Mouse (Mus musculus) monocyte, adult 2 months (primary cell): ENCODE data around the gene Scrt2.
A peak's percentile ranks its signal among the peaks of the same experiment; 100 is the strongest.
"Not testable (repeated sequence)": the region's sequence is repeated elsewhere in the genome, so short reads cannot be mapped to it uniquely, and the experiment has no call there.

Experiments
- DNase-seq, 2 experiments: peaks; one replicate each; pipeline ENCODE4 v3.0.0; 2022; ENCODE audit warnings: low spot score in 2 of 2, low read depth in 1 of 2

Gene Scrt2

DNA sequence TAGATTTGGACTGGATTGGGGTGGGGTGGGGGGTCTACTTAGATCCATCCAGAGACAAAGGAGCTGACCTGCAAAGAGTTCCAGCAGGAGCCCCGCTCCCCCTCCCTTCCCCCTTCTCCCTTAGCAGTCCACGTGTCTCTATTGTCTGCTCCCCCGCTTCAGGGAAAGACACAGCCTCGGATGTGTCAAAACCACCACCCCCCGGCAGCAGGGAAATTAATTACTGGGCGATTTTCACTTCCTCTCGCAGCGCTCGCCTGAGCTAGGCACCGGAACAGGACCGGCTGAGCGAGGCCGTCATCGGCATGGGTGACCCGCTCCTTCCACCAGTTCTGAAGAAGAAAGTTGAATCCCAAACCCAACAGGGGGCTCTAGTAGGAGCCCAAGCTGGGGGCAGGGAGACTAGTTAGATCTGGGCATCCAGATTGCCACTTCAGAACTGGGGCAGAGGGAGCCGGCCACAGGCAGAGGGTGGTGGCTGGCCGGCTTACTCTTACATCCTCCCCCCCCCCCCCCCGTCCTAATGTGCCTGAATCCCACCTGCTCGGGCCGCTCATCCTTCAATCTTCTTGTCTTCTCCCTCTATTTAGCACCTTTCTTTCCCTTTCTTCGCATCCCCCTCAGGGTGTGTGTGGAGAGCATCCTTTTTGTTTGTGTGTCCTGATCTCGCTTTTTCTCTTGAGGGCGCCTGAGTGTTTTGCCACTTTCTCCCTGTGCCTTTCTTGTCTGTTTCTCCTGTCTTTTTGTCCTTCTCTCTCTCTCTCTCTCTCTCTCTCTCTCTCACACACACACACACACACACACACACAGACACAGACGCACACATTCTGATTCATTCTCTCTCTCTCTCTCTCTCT, at the start of gene Scrt2:
Gene Scrt2, plus strand, starts transcription at position 845 of the 857 bp plus-strand sequence.
- DNase-seq: peak in 1 of 2 experiments; percentile 37

DNA sequence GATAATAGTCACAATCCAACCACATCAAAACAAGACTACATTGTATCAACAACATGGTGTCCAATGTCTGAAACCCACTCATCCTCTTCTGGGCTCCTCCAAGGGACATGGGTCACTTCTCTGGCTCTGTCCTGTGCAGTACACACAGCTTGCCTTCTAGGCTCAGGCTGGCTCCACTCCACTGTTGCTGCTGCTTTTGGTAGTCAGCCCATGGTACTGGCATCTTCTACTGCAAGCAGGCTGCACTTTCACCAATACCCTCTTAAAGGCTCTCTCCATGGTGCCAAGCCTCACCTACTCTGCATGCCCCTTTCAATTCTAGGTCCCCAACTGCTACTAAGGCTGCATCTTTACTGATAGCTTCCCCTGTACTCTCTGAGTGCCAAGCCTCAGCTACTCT, 41.2 kb upstream of the Scrt2 start:
- no peak for DNase-seq

DNA sequence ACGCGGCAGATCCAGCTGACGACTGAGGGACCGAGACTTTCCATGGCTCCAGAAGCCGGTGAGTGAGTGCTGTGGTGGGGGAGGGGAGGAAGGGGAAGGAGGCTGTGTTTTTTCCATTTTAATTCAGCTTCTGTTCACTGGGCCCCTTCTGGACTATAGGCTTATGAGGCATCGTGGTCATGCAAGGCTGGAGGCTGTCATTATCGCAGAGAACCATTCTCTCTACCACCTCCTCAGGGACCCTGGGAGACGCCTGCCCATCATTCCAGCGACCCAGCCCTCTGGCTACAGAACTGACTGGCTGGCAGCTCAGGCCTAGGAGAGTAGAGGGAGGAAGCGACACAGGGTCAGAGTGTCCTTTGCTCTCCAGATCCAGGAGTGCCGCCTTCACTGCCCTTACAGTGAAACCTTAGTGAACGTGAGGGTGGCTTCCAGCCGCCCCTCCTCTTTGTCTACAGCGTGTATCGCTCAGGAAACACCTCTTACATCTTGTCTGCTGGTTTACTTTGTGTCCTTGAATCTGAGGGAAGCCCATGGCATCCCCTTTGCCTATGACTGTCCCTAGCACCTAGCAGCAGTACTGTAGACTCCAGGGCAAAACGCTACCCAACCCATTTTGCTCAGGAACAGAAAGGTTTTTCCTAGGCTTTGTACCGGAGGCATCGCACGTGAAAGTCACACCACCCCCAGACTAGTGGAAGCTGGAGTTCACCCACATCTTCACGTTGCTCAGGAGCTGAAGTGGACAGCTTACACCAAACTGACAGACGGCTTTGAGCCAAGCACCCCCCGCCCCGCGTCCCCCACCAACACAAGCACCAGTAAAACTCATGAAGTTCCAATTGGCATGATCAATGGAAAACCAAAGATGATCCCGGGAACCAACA, 34.0 kb upstream of the Scrt2 start:
- DNase-seq: no peak

DNA sequence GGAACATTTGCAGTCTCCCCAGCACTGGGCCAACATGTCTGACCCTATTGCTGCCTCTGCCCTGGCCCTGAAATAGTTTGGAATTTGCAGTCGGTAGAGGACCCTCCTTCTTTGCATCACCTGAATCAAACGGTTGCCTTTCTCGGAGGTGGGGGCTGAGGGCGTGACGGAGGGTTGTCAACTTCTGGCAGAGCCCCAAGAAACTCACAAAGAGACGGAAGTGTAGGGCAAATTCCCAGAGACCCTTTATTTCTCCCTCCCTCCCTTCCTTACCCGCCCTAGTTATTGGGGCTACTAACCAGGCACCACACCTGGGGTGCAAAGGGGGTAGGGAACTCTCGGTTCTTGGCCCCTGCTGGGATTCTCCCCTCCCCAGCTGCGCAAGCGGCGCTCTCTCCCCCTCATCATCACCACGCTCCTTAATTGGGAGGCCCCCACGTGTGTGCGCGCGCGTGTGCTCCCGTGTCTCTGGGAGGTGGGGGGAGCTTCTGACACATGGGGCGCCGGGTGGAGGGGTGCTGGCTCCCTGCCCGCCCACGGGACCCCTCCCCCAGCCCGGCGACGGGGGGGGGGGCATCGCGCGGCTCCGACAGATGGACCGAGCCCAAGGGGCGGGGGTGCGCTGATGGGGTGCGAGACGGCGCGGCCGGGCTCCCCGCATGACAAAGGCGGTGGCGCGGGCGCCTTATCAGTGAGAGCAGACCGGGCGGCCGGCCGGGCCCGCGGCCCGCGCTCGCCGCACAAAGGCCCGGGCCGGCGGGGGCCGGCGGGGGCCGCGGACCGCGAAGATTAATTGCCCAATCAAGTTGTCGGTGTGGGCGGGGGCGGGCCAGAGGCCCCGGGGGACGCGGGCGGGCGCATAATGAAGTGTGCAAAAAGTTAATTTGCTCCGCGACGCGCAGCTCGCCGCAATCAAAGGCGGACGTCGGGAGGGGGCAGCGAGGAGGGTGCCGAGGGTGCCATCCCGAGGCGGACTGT, 33.0 kb upstream of the Scrt2 start:
- no peak for DNase-seq

DNA sequence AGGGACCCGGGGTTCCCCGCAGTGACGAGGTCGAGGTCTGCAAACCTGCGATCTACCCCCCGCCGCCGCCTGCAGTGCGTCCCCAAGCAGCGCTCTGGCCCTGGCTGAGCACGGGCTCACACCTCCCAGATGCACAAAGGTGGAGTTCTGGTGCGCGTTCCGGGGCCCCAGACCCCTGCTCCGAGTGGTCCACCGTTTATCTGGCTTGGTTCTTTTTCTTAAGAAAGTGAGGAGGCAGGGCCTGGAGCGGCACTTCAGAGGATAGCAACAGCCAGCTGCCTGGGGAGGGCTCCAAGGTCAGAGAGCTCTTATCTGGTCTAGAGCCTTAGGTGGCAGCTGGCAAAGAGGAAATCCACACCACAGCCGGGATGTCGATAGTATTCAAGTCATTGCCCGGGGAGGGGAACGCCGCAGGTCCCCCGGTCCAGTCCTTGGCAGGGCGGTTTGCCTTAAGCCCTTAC, 32.3 kb upstream of the Scrt2 start:
- no peak for DNase-seq

DNA sequence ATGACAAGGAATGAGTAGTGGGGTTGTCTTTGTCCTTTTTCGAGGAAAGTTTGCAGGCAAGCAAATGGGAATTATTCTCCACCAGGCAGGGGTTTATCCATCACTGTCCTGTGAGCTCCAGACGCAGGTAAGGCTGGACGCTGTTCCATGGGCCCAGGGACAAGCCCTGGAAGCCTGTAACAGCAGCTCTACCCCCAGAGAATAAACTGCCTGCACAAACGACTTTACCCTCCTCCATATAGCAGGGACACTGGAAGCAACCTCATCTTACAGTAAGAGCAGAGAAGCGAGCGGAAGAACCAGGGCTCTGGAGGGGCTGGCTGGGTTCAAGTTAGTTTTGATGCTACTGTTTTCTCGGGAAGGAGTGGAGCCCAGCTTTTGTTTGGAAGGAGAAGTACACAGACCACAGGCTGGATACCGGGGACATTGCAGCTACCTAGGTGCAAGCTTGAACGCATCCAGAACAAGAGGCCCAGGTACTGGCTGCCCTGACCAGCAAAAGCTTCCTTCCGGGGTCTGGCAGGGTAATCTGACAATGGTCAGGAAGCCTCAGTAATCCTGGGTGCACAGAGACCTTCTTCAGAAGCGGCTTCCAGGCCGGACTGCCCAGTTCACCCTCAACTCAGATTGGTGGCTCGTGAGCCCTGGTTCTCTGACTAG, 31.6 kb upstream of the Scrt2 start:
- no peak for DNase-seq

DNA sequence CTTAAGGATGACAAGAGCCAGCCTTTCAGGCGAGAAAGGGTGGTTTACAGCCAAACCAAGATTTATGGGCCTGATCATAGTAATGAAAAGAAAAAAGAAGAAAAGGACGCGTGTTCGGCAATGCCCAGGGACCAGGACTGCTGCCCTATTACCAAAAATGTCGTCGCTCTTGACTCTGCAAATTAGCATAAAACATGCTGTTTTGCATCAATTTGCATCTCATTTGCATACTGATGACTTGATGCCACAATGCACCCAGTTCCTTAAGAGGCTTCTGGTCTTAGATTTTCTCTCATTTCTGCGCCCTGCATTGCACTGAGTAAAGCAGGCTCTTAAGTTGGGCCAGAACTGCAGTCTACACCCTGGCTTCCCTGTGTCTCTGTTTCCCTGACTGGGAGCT, 31.0 kb upstream of the Scrt2 start:
- DNase-seq: no peak

DNA sequence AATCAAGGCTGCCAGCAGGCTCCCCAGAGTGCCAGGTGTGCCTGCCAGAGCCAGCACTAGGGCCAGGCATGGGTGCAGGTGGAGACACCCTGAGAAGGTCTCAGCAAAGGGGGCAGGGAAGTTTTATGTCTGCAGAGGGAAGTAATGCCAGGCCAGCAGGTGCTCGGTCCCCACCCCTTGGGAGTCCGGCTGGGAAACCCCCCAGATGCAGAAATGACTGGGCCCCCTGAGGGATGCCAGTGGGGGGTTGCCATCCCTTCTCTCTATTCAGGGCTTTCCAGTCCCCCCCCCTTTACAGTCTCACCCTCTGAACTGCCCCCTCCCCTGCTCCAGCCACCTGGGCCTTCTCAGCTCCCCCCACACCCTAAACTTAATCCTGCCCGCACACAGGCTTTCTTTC, 29.3 kb upstream of the Scrt2 start:
- no peak for DNase-seq

DNA sequence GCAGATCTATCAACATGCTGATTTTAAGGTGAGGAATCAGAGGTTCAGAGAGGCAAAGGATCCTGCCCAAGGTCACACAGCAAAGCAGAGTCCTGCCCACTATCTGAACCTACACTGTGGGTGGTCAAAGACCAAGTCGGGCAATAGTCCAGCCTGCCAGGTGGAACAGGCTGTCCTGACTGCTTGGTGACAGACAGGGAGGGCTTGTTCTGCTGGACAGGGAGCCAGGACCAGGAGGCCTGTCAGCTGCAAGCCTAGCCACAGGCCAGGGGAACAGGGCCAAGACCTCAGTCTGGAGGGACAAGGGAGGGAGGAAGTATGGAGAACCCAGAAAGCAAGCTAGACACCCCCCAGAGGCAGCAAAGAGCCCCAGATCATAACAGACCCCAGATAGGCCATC, 25.9 kb upstream of the Scrt2 start:
- no peak for DNase-seq

DNA sequence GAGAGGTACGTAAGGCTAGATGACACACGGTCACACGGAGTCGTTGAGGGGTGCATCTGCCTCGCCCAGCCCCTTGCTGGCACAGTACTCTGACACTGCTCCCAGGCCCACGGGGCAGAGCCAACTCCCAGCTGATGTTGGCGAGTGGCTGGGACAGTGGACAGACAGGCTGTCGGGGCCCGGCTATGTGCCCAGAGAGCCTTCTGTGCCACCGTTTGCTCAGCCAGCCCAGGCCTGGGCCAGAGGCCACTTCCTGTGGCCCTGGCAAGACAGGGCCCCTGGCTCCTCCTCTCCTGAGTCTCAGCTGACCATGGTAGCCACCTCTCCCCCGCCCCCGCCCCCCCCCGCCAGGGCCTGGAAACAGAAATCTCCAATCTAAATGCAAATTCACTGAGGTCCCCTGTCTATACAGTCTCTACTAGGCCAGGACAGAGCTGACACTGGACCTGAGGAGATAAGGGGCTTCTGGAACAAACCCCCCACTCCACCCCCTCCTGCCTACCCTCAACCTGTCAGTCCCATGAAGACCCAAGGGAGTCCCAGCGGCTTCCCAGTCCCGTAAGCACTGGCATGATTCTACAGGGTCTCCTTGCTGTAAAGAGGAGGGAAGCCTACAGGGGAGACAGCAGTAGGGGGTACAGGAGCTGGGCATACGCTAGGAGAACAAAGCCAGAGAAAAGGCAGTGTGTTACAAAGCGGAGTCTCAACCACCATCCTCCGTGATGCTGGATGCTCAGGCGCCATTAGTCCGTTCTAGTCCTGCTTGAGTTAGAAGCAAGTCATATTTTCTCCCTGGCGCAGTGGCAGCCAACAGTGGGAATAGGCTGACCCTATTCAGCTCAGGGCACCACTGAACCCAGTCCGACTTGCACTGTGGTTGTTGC, 24.7 kb upstream of the Scrt2 start:
- no peak for DNase-seq

DNA sequence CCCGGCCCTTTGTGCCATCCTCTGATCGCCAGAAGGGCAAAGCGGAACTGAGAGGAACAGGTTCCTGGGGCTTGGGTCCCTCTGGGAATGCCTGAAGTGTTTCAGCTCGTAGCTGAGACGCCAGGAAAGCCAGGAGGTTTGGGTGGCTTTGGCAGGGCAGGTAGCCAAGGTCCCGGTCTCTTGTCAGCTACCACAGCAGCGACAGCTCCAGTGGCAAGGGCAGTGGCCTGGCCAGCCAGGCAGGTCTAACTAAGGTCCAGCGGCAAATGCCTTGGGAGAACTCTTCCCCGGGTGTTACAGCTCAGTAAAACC, 24.1 kb upstream of the Scrt2 start:
- no peak for DNase-seq

DNA sequence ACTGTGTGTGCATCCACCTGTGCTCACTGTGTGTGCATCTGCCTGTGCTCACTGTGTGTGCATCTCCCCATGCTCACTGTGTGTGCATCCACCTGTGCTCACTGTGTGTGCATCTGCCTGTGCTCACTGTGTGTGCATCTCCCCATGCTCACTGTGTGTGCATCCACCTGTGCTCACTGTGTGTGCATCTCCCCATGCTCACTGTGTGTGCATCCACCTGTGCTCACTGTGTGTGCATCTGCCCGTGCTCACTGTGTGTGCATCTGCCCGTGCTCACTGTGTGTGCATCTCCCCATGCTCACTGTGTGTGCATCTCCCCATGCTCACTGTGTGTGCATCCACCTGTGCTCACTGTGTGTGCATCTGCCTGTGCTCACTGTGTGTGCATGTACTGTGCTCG, 18.5 kb upstream of the Scrt2 start:
- not testable (repeated sequence) for DNase-seq

DNA sequence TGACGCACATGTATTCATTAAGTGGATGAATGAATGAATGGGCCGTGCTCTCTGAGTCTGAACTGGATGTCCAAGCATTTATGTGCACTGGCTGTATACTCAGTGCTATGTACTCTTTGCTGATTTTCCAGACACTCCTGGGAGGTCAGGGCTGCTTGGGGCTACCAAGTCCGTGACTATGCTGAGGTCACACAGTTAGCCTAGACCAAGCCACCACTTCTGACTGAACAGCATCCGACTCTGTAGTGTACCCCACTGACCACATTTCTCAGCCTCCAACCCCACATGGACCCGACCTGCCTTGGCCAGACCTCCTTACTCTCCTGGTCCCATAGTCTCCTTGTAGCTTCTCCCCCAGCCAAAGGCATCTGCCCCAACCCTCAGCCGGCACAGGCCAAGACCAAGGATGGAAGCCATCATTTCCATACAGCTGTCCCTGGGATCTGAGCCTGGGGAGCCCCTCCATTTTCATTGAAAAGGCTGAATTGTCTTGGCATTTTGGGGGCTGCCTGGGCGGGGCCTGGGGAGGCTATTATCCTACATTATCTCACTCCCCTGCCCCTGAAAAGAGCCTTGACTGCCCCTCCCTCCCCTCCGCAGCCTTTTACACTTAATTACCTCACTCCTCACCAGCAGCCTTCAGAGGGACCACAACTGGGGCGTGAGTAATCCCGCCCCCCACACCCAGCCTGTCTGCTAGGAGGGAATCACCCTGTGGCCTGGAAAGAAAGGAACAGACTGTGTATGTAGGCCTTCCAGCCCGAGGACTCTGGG, 12.5 kb upstream of the Scrt2 start:
- DNase-seq: no peak

DNA sequence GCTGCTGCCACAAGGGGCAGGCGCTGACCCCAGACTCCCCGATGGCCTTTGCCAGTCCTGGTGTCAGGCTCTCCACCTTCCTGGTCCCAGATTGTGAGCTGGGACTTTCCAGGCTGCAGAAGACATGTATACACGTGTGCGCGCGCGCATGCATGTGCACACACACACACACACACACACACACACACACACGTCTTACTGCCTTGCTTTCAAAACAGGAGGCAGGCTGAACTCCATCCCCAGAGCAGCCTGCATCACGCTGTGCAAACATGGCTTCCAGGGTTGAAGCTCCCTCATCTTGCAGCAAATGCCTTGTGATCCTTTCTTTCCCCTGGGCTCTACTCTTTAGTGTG, 11.9 kb upstream of the Scrt2 start:
- no peak for DNase-seq

DNA sequence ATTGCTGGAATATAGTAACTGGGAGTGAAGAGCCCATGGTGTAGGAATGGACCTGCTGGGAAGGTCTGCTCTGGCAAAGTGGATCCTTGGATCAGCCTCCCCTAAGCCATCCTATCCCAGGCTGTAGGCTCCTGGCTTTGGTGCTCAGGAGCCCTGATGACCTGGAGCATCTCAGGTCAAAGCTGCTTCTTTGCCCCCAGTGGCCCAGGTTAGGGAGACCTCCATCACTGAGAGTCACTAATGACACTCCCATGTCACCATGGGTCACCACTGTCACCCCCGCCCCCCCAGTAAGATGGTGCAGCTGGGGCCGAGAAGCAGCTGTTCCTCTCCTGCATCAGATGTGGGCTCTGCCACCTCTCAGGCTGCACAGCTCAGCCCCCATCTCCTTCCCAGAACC, 11.4 kb upstream of the Scrt2 start:
- no peak for DNase-seq

DNA sequence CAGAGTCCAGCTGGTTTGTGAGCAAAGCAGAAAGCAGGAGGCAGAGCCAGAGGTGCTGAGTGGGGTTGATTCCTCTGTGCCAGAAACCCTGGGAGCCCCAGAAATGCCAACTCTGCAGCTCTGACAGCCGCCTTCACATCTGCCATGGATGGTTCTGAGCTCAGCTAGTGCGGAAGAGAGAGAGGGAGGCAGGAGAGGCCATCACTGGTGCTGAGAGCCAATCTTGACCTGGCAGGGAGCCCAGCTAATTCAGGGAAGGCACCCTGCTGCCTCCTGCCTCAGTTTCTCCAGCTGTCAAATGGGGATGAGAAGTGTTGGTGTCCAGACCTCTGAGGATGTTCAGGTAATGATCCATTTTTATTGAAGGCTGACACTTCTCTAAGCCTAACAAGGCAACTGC, 6.8 kb upstream of the Scrt2 start:
- DNase-seq: no peak

DNA sequence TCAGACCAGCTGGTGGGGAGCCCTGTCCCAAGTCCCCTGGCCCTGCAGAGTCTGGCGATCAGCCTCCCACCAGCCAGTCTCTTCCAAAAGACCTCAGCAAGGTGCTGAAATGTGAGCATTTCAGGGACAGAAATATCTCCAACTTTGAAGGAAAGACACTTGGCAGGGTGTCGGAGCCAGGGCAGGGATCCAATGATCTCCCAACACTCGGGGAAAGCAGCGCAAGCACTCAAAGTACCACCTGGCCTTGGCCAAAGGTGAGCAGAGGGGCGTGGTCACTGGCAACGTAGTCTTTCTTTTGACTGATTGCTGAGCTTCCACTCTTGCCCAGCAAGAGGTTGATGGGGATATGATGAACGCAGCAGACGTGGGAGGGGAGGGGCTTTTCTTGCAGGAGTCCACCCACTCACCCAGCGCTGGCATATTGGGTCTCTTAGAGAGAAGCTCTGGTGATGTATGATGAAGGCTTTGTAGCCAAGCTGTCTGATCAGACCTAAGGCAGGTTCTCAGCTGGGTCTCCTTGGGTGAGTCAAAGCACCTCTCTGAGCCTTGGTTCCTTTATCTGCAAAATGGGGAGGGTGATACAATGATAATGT, 5.9 kb upstream of the Scrt2 start:
- DNase-seq: no peak

DNA sequence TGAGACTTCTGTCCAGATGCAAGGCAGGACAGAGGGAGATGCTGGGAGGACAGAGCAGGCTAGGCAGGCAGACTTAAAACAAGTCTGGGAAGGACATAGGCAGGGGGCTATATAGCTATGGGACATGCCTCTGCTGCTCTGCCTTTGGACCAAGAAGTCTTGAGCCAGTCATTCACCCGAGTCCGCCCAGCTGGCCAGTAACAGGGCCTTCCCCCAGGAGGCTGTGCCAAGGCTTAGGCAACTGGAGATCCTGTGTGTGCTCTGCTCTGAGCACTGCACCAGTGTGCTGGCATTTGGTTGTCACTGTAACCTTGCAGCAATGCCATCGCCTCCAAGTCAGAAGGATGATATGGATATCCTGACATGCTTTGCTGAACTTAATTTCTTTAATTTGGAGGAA, 4.0 kb upstream of the Scrt2 start:
- DNase-seq: no peak
